Mouse (Mus musculus) intestine, postnatal 0 days (tissue): ENCODE results near the gene Zfp281. TPM values are rescaled to one million over a fixed set of nuclear protein-coding genes. Genes with fewer than 3 reads are reported as not detected.

ENCODE experiments used
- ATAC-seq: fragments of 200-750 bp; cut with Nextera tagmentation; 2 replicates; pipeline ENCODE4 v1.8.0; 2017; ENCODE audit warnings: mild to moderate bottlenecking, moderate TSS enrichment, moderate library complexity
- H3K27ac ChIP-seq: fragments of 300-500 bp; sonication (generic); 2 replicates; pipeline ENCODE4 v1.5.1; 2014; ENCODE audit warnings: mild to moderate bottlenecking, low read depth, low read length, moderate library complexity
- H3K27me3 ChIP-seq: fragments of 300-500 bp; sonication (generic); replicated peaks from 2 replicates; pipeline ENCODE4 v1.6.1; 2014; ENCODE audit warnings: low read length, mixed read lengths; ENCODE audit not compliant: control insufficient read depth, insufficient read depth
- H3K36me3 ChIP-seq: fragments of 300-500 bp; sonication (generic); 2 replicates; pipeline ENCODE4 v1.6.1; 2014; ENCODE audit warnings: mild to moderate bottlenecking, moderate library complexity; ENCODE audit not compliant: control insufficient read depth, insufficient read depth
- H3K4me1 ChIP-seq: fragments of 300-500 bp; sonication (generic); replicated peaks from 2 replicates; pipeline ENCODE4 v1.6.1; 2014; ENCODE audit warnings: antibody characterized with exemption, low read length, mixed read lengths; ENCODE audit not compliant: control insufficient read depth, insufficient read depth
- H3K4me2 ChIP-seq: fragments of 300-500 bp; sonication (generic); replicated peaks from 2 replicates; pipeline ENCODE4 v1.6.1; 2014; ENCODE audit warnings: low read depth, mild to moderate bottlenecking, moderate library complexity
- H3K4me3 ChIP-seq: fragments of 300-500 bp; sonication (generic); 2 replicates; pipeline ENCODE4 v1.5.1; 2014; ENCODE audit warnings: low read depth, low read length
- H3K9ac ChIP-seq: fragments of 300-500 bp; sonication (generic); 2 replicates; pipeline ENCODE4 v1.6.1; 2014; ENCODE audit warnings: mild to moderate bottlenecking, low read depth, low read length
- H3K9me3 ChIP-seq: fragments of 300-500 bp; sonication (generic); 2 replicates; pipeline ENCODE4 v1.6.1; 2016; ENCODE audit warnings: mixed run types; ENCODE audit not compliant: control insufficient read depth
- CTCF ChIP-seq: sonication (generic); IDR thresholded peaks from 2 replicates; pipeline ENCODE4 v1.5.1; 2016; ENCODE audit warnings: low read depth, mild to moderate bottlenecking, control low read depth, antibody characterized with exemption, moderate library complexity
- WGBS: fragments of 180-500 bp; shearing (Covaris S2); extraction: QIAGEN DNeasy Blood & Tissue Kit; methylation state at CpG from one replicate; pipeline ENCODE4 v1.1.7; 2014; 5-methylcytosine and 5-hydroxymethylcytosine counted together
- polyA plus RNA-seq: library from polyadenylated mRNA; unstranded; fragments of >200 nt; fragmentation: Nextera tagmentation; extraction: Ambion mirVana; gene quantifications from 2 replicates; pipeline ENCODE4 v1.2.1, GENCODE M21; 2015

Gene Zfp281
- polyA plus RNA-seq, 1 experiment from 2014 or later, result 7.2 TPM

DNA sequence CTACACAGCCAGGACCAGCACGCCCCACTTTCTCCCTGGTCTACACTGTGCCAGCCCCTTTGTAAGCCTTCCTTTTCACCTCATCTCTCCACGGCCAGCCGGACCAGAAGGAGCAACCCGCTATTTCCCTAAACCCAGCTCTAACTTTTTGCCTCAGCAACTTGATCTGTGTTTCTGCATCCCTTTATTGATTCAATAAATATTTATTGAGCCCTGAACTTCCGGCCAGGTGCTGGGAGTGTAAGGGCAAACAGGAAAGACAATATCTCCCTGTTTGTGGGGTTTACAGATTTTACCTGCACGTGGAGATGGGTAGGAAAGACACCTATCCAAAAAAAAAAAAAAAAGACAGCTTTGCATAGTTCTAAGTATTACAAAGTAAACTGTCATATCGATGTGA, 45.2 kb downstream of the Zfp281 start:
- Histone ChIP-seq H3K4me2 (no peak overlapping the region), H3K9me3 (no peaks in the 10 kb centered on the region), H3K27ac (no peak overlapping the region), H3K36me3 (no peaks in the 10 kb centered on the region), H3K9ac (no peak overlapping the region), H3K27me3 (no peaks in the 10 kb centered on the region), H3K4me3 (no peak overlapping the region), H3K4me1 (no peaks in the 10 kb centered on the region)
- WGBS, result 44% methylated on average over 7 of the region's 7 CpGs
- ATAC-seq, result no peak
- no peak for TF ChIP-seq CTCF

DNA sequence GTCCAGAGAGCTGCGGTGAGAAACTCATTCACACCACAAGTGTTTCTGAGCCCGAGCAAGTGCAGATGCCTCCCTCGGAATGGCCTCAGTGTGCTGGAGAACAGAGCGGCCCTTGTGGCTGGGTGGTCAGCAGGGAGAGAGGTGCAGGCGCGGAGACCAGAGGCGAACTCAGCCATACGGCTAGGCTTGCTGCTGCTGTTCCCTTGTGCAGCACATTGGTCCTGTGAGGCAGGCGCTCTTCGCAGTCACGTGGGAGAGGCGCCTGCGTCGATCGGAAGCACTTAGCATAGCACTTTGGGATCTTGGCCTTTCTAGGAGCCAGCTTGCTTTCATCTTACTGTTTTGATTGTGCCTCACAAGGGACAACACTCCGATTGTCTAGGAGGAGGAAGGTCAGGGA, 45.7 kb downstream of the Zfp281 start:
- no peak for TF ChIP-seq CTCF
- H3K36me3 ChIP-seq, result no peaks in the 10 kb centered on the region
- H3K4me3 ChIP-seq, result no peak overlapping the region
- WGBS, result 65% methylated on average over 16 of the region's 16 CpGs
- H3K4me2 ChIP-seq, result no peak overlapping the region
- H3K9me3 ChIP-seq, result no peaks in the 10 kb centered on the region
- H3K9ac ChIP-seq, result no peak overlapping the region
- no peaks in the 10 kb centered on the region for H3K27me3 ChIP-seq
- ATAC-seq, result no peak
- no peaks in the 10 kb centered on the region for H3K4me1 ChIP-seq
- H3K27ac ChIP-seq, result no peak overlapping the region

DNA sequence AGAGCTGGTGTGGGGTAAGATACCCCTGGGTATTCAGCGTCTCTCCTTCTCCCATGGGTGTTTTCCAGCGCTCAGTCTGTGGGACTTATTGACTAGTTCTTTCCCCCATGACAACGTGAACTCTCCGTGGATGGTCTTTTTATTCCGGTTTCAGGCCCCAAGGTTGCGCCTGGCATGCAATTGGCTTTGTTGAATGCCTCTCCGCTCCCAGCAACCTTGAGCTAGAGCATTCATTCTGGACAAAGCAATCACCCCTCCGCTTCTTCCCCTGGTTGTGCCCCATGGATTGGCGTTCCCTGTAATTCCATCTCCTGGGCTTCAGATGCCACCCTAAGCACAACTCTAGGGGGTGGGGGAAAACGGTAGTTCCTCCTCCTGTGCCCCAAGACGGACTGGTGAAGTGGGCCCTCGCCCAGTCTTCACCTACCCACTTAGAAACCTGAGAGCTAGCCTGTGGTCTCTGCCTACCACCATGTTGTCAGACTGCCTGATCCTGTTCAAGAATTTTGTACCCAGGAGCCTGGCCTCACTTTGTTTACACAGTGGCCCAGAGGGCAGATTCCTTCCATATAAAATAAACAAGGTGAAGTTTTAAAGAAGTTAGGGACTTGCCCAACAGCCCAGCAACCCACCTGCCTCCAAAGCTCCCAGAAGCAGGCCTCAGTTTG, 47.2 kb downstream of the Zfp281 start:
- H3K4me1 ChIP-seq, result no peaks in the 10 kb centered on the region
- no peak overlapping the region for H3K4me2 ChIP-seq
- no peak overlapping the region for H3K9ac ChIP-seq
- no peak for TF ChIP-seq CTCF
- no peak overlapping the region for H3K4me3 ChIP-seq
- no peaks in the 10 kb centered on the region for H3K27me3 ChIP-seq
- no peak for ATAC-seq
- H3K36me3 ChIP-seq, result no peaks in the 10 kb centered on the region
- H3K9me3 ChIP-seq, result no peaks in the 10 kb centered on the region
- 88% methylated on average over 12 of the region's 12 CpGs for WGBS
- H3K27ac ChIP-seq, result no peak overlapping the region

DNA sequence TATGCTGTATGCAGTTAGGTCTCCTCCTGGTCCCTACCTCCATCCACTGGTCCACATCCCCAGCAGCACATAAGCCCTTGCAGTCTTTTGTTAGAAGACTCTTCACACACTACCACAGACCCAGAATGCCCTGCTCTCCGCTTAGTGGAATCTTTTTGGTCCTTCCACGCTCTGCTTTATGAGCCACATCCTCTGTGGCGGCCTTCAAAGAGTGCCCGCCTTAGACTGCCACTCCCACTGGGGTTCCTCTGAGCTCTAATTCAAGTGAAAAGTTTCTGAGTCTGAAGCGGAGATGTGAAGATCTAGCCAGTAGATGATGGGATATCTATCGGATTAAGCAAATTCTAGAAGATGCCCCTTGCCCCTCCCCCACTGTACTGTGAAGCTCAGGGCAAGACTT, 47.9 kb downstream of the Zfp281 start:
- 87% methylated on average over 6 of the region's 6 CpGs for WGBS
- Histone ChIP-seq H3K9me3 (no peaks in the 10 kb centered on the region), H3K27me3 (no peaks in the 10 kb centered on the region), H3K4me3 (no peak overlapping the region), H3K4me1 (no peaks in the 10 kb centered on the region), H3K9ac (no peak overlapping the region), H3K36me3 (no peaks in the 10 kb centered on the region), H3K4me2 (no peak overlapping the region), H3K27ac (no peak overlapping the region)
- no peak for TF ChIP-seq CTCF
- ATAC-seq, result no peak

DNA sequence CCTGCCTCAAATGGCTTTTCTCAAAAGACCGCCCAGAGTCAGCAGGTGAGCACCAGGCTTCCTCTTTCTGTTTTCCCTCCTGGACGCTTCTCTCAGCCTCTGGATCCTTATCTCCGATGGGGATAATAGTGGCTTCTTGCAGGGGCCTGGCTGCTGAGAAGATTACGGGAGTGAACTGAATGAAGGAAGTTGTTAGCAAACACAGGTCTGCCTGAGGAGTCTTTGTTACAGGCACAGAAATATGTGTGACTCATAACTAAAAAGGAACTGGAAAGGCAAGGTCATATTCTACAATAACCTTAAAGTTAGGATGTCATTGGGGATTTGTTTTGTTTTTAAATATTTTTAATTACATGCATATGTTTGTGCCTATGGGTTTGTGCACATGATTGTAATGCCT, 48.6 kb downstream of the Zfp281 start:
- 35% methylated on average over 4 of the region's 4 CpGs for WGBS
- TF ChIP-seq CTCF, result no peak
- H3K4me1 ChIP-seq, result no peaks in the 10 kb centered on the region
- ATAC-seq, result no peak
- no peaks in the 10 kb centered on the region for H3K27me3 ChIP-seq
- no peaks in the 10 kb centered on the region for H3K36me3 ChIP-seq
- no peak overlapping the region for H3K4me3 ChIP-seq
- no peak overlapping the region for H3K4me2 ChIP-seq
- no peaks in the 10 kb centered on the region for H3K9me3 ChIP-seq
- H3K9ac ChIP-seq, result no peak overlapping the region
- H3K27ac ChIP-seq, result no peak overlapping the region

DNA sequence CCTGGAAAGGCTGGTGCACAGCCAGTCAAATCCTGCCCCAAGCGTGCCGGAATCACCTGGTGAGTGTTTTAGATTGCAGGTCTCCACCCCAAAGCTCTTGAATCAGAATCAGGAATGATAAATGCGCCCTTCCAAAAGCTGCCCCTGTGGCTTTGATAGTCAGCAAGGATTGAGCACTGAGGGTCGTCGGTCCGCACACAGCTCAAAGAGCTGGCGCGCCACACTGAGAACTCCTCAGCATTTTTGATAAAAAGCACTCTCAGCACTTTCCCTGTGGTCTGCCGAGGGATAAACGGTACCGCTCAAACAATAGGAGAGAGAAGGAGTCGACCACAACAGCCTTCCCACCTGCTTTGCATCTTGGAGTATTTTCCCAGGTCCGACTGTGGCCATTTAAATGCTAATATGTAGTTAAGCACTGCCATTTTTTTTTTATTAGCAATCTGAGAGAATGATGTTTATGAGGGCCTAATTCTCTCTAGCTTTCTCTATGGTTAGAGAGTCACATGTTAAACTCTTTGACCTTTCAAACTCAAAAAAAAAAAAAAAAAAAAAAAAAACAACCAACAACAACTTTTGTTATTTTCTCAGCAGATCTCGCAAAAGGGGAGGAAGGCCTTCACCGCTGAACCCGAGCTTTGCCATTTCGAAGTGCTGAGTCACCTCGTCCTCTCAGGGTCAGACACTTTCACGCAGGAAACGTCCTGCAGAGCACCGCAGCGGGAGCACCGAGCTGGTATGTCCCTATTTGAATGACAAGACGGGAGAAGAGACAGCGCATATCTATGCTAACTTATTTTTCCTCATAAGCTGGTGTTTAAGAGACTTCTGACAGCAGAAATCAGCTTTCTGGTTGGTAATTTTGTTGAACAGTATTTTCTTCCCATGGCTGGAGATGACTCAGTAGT, 50.1 kb downstream of the Zfp281 start:
- Histone ChIP-seq H3K4me1 (no peaks in the 10 kb centered on the region), H3K27me3 (no peaks in the 10 kb centered on the region), H3K36me3 (no peaks in the 10 kb centered on the region), H3K27ac (no peak overlapping the region), H3K9ac (no peak overlapping the region), H3K9me3 (no peaks in the 10 kb centered on the region), H3K4me3 (no peak overlapping the region), H3K4me2 (no peak overlapping the region)
- TF ChIP-seq CTCF, result no peak
- 61% methylated on average over 25 of the region's 25 CpGs for WGBS
- no peak for ATAC-seq
